Mouse (Mus musculus): ENCODE results near the gene Slc6a5.

Gene Slc6a5

GRCm38 (mm10) chr7:49909850-49910249 lies at the start of gene Slc6a5:
Gene Slc6a5 (plus strand): TSS chr7:49910146.
- no peak for DNase-seq (ENCODE audit: low read depth, low spot score)

- DNase-seq (ENCODE audit: low read depth, low spot score): no peak
These were observed 48.8 kb upstream of the Slc6a5 start for GRCm38 (mm10) chr7:49861196-49861595.

- DNase-seq (ENCODE audit: low read depth, low spot score): no peak
These were observed 46.2 kb upstream of the Slc6a5 start for GRCm38 (mm10) chr7:49863753-49864152.

- no peak for DNase-seq (ENCODE audit: low read depth, low spot score)
These were observed 40.3 kb upstream of the Slc6a5 start for GRCm38 (mm10) chr7:49869656-49870055.

GRCm38 (mm10) chr7:49870276-49870675 lies 39.7 kb upstream of the Slc6a5 start:
- DNase-seq (ENCODE audit: low read depth, low spot score): no peak

- peak; percentile 58 for DNase-seq (ENCODE audit: low read depth, low spot score)
These were observed 32.6 kb upstream of the Slc6a5 start for GRCm38 (mm10) chr7:49877307-49877706.

- DNase-seq (ENCODE audit: low read depth, low spot score): no peak
These were observed 30.9 kb upstream of the Slc6a5 start for GRCm38 (mm10) chr7:49879051-49879450.

- DNase-seq (ENCODE audit: low read depth, low spot score): no peak
These were observed 29.8 kb upstream of the Slc6a5 start for GRCm38 (mm10) chr7:49879998-49880707.

GRCm38 (mm10) chr7:49882288-49882687 lies 27.7 kb upstream of the Slc6a5 start:
- no peak for DNase-seq (ENCODE audit: low read depth, low spot score)

GRCm38 (mm10) chr7:49882694-49883389 lies 27.1 kb upstream of the Slc6a5 start:
- DNase-seq (ENCODE audit: low read depth, low spot score): no peak

GRCm38 (mm10) chr7:49887776-49888390 lies 22.1 kb upstream of the Slc6a5 start:
- no peak for DNase-seq (ENCODE audit: low read depth, low spot score)

GRCm38 (mm10) chr7:49894786-49895185 lies 15.2 kb upstream of the Slc6a5 start:
- DNase-seq (ENCODE audit: low read depth, low spot score): no peak

- no peak for DNase-seq (ENCODE audit: low read depth, low spot score)
These were observed 14.7 kb upstream of the Slc6a5 start for GRCm38 (mm10) chr7:49895296-49895695.

GRCm38 (mm10) chr7:49902003-49902552 lies 7.9 kb upstream of the Slc6a5 start:
- DNase-seq (ENCODE audit: low read depth, low spot score): no peak

GRCm38 (mm10) chr7:49907191-49908171 lies 2.5 kb upstream of the Slc6a5 start:
- DNase-seq (ENCODE audit: low read depth, low spot score): no peak

- DNase-seq (ENCODE audit: low read depth, low spot score): no peak
These were observed 1.6 kb upstream of the Slc6a5 start for GRCm38 (mm10) chr7:49908181-49908855.

GRCm38 (mm10) chr7:49908990-49909411 lies 945 bp upstream of the Slc6a5 start:
- DNase-seq (ENCODE audit: low read depth, low spot score): peak; percentile 54

- DNase-seq (ENCODE audit: low read depth, low spot score): peak; percentile 86
These were observed 415 bp downstream of the Slc6a5 start for GRCm38 (mm10) chr7:49910361-49910760.

- no peak for DNase-seq (ENCODE audit: low read depth, low spot score)
These were observed 1.4 kb downstream of the Slc6a5 start for GRCm38 (mm10) chr7:49911147-49911946.

GRCm38 (mm10) chr7:49911947-49912262 lies 2.0 kb downstream of the Slc6a5 start:
- no peak for DNase-seq (ENCODE audit: low read depth, low spot score)

All from ZHBTc4 (cell line).